Mouse (Mus musculus) cortical plate, adult 2 months (tissue): ENCODE measurements around the gene Dand5.

Experiments
- CTCF ChIP-seq: fragments of 200-500 bp; IDR thresholded peaks from 2 replicates; pipeline ENCODE4 v1.5.1; 2011; ENCODE audit warnings: mild to moderate bottlenecking, control low read depth, low read length; ENCODE audit not compliant: insufficient read depth; ENCODE audit errors: extremely low read depth
- POLR2A ChIP-seq: fragments of 200-500 bp; IDR thresholded peaks from 2 replicates; pipeline ENCODE4 v1.6.1; 2011; ENCODE audit warnings: mild to moderate bottlenecking, low read length, control low read depth; ENCODE audit not compliant: insufficient read depth; ENCODE audit errors: extremely low read depth

DNA sequence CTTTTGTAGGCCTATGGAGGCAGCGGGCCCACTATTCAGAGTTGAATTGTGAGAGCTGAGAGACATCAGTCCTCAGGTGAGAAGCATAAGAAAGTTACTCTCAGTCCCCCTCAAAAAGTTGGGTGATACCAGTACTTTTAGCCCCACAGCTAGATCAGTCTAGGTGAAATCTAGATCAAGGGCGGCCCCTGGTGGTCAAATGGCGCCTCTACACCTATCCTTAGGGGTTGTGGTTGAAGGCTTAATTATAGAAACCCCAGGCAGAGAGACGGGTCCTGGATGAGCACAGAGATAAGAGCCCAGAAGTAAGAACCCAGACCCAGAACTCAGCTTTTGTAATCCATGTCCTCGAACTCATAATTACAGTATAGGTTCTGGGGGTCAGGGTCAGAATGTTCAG is 9.6 kb downstream of the Dand5 start:
- TF ChIP-seq CTCF = peak; percentile 88
- no peak for TF ChIP-seq POLR2A
